Mouse (Mus musculus) right cerebral cortex, postnatal 4 days (tissue): ENCODE data around the gene Bst1.

Experiments
- DNase-seq: peaks from one replicate; pipeline ENCODE4 v3.0.0-alpha.2; 2022

The Bst1 gene

GRCm38 (mm10) chr5:43814536-43814935 is 4.1 kb upstream of the Bst1 start:
- no peak for DNase-seq

- DNase-seq, result no peak
Observed at GRCm38 (mm10) chr5:43815769-43816168, 2.9 kb upstream of the Bst1 start.

- no peak for DNase-seq
Observed at GRCm38 (mm10) chr5:43820785-43821184, 2.1 kb downstream of the Bst1 start.

- DNase-seq, result no peak
Observed at GRCm38 (mm10) chr5:43821538-43821937, 2.9 kb downstream of the Bst1 start, which contains the start of gene Fbxl5. Gene Fbxl5 (minus strand): TSS chr5:43821638.

GRCm38 (mm10) chr5:43822199-43822598 is 3.5 kb downstream of the Bst1 start:
- no peak for DNase-seq

- DNase-seq, result no peak
Observed at GRCm38 (mm10) chr5:43822824-43823223, 4.1 kb downstream of the Bst1 start.

- no peak for DNase-seq
Observed at GRCm38 (mm10) chr5:43824580-43824979, 5.9 kb downstream of the Bst1 start.

- no peak for DNase-seq
Observed at GRCm38 (mm10) chr5:43826883-43827282, 8.2 kb downstream of the Bst1 start.

- no peak for DNase-seq
Observed at GRCm38 (mm10) chr5:43827366-43827765, 8.7 kb downstream of the Bst1 start.

GRCm38 (mm10) chr5:43836590-43836989 is 17.9 kb downstream of the Bst1 start:
- peak; percentile 6 for DNase-seq

GRCm38 (mm10) chr5:43837372-43837771 is 18.7 kb downstream of the Bst1 start:
- peak; percentile 34 for DNase-seq

- peak; percentile 25 for DNase-seq
Observed at GRCm38 (mm10) chr5:43841144-43842010, 22.7 kb downstream of the Bst1 start.

- no peak for DNase-seq
Observed at GRCm38 (mm10) chr5:43842011-43842285, 23.3 kb downstream of the Bst1 start.

- DNase-seq, result no peak
Observed at GRCm38 (mm10) chr5:43842576-43843155, 24.0 kb downstream of the Bst1 start.

- DNase-seq, result no peak
Observed at GRCm38 (mm10) chr5:43845083-43845482, 26.4 kb downstream of the Bst1 start.

- DNase-seq, result no peak
Observed at GRCm38 (mm10) chr5:43845646-43846045, 27.0 kb downstream of the Bst1 start.

- DNase-seq, result no peak
Observed at GRCm38 (mm10) chr5:43846227-43846626, 27.5 kb downstream of the Bst1 start.

GRCm38 (mm10) chr5:43847555-43847954 is 28.9 kb downstream of the Bst1 start:
- DNase-seq, result no peak

- DNase-seq, result no peak
Observed at GRCm38 (mm10) chr5:43848275-43848674, 29.6 kb downstream of the Bst1 start.

GRCm38 (mm10) chr5:43853096-43853867 is 34.6 kb downstream of the Bst1 start:
- no peak for DNase-seq

- DNase-seq, result no peak
Observed at GRCm38 (mm10) chr5:43853868-43854488, 35.3 kb downstream of the Bst1 start.

GRCm38 (mm10) chr5:43855769-43856168 is 37.1 kb downstream of the Bst1 start:
- DNase-seq, result no peak

GRCm38 (mm10) chr5:43859663-43860062 is 41.0 kb downstream of the Bst1 start:
- DNase-seq, result no peak
